Mouse (Mus musculus): ENCODE measurements around the gene Nadk.

Nadk gene

DNA sequence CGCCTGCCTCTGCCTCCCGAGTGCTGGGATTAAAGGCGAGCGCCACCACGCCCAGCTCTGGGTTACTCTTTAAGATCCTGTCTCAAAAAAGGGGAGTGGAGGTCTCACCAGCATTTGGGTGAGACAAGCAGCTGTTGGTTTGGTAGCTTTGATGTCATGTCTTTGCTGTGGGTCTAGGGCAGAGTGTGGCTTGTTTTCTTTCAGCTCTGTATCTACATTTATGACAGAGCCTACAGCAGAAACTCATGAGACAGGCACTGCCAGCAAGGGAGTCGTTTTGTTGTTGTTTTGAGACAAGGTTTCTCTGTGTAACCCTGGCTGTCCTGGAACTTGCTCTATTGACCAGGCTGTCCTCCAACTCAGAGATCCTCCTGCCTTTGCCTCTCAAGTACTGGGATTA is 41.6 kb downstream of the Nadk start:
- no peak for DNase-seq (ENCODE audit: low spot score)

DNA sequence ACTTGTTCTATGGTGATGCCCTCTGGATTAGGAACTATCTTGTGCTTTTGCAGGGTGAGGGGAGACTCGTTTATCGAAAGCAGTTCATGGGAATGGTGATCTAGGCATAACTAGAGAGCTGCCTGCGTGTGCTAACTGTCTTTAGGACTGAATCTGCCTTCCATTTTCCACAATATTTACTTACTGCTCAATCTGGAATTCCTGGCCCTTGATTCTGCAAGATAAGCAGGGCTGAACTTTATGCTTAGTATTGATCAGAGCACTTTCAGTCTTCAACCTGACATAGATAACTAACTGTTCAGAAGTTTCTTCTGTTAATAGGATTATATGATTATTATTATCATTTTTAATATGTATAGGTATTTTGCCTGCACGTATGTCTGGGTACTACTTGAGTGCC is 43.0 kb downstream of the Nadk start:
- DNase-seq (ENCODE audit: low spot score): no peak

DNA sequence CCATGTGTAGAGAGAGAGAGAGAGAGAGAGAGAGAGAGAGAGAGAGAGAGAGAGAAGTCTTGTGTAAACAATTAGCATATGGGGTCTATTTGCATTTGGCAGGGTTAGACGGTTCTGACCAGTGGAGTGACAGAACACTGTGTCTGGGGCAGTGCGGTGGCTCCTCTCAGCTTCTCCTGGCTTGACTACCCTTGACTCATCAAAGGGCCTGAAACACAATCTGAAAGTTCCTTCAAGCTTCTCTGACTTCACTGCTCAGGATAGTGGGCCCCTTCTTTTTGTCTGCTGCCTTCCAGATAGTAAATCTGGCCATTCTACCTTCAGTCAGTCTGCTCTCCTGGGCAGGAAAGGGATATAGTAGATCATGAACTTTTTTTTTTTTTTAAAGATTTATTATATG is 44.6 kb downstream of the Nadk start:
- DNase-seq (ENCODE audit: low spot score): no peak

DNA sequence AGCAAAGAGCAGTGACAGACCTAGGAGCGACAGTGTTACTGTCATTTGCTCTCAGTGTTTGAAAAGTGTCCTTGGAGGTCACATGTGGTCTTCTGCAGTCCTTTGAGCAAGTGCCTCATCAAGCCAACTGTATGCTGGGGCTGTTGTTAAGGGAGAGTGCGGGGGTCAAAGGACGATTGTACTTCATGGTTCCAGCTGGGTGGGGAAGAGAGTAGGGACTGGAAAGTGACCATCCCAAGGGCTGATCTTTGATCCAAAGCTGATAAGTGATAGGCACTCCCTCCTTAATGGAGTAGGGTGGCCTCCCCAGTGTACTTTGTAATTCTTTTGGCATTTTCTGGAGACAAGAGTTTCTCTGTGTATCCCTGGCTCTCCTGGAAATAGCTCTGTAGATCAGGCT is 49.7 kb downstream of the Nadk start:
- no peak for DNase-seq (ENCODE audit: low spot score)

DNA sequence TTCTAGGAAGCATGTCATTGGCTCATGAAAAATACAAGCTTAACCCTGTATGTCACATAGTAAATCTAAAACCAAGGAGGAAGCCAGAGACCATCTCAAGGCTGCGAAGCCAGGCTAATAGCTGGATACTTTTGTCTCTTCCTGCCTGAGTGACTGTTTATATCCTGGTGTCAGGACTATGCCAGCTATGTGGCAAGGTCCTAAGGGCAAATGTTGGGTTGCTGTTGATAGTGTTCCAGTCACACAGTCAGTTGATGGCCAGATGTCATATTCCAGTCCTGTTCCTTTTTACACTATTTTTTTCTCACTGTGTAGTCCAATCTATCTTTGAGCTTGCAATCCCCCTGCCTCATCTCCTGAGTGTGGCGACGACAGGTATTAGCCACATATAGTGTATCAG is 51.1 kb downstream of the Nadk start:
- DNase-seq (ENCODE audit: low spot score): no peak

DNA sequence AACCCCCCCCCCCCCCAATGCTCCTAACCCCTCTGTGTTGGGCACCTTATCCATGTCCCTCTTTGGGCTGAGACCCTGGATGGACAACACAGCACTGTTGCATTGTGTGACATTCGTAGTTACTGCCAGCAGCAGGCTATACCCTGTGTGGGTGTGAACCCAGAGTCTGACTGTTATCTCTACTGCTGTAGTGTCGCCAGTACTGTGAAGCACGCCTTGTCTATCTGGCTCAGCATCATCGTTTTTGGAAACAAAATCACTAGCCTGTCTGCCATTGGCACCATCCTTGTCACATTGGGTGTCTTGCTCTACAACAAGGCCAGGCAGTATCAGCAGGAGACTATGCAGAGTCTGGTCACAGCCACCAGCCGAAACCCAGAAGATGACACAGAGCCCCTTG is 56.1 kb downstream of the Nadk start:
- no peak for DNase-seq (ENCODE audit: low spot score)

DNA sequence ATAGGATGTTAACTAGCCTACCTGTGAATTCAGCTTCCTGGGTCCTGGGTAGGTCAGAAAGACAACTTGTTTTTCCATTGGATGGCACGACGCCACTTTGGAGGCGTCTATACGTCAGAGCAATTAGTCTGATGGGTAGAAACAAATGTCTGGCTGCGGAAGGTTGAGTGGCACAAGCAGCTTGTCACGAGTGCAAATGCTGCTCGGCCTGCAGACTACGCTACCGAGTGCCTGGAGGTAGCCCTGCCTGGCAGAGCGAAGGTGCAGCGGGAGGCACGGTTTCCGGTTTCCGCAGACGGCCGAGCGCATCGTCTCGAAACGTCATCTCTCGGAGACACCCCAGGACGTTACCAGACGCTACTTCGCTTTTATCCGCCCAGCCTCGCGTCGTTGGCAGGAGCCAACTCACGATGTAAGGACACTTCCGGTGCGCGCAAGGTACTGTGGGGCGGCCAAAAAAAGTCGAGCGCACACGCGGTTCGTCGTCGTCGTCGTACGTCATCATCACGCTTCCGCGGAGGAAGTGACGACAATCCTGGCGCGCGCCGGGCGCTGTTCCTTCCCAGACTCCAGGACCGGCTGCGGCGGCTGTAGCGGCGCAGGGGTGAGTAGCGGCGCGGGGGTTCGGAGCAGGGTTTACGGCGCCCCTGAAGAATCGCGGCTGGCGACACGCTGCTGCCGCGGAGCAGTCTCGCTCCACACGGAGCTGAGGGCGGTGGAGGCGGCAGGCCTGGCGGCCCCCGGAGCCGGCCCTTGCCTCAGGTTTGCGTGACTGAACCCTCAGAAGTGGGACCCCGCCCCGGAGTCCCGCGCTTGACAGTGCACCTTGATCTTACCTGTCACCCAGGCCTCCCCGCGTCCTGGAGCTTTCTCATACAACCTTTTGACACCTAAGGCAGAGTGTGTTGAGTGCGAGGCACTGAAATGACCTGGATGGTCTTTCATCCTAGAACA is 62.4 kb downstream of the Nadk start, which contains the start of gene Cdk11b:
Cdk11b (plus strand) TSS at position 517 of the 954 bp plus-strand sequence.
- DNase-seq (ENCODE audit: low spot score): peak; percentile 97

DNA sequence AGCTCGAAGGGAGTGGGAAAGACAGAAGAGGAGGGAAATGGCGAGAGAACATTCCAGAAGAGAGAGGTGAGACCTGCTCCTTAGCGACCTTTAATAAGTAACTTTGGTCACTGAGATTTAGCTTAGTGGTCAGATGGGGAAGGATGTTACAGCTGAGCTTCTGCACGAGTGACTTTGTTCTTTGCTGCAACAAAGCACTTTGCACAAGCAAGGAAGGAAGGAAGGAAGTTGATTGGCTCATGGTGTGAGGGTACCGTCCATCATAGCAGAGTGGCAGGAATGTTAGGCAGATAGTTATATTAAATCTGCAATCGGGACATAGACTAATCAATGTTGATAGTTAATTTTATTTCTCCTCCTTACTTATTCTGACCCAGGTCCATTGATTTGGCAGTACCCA is 68.1 kb downstream of the Nadk start:
- no peak for DNase-seq (ENCODE audit: low spot score)

DNA sequence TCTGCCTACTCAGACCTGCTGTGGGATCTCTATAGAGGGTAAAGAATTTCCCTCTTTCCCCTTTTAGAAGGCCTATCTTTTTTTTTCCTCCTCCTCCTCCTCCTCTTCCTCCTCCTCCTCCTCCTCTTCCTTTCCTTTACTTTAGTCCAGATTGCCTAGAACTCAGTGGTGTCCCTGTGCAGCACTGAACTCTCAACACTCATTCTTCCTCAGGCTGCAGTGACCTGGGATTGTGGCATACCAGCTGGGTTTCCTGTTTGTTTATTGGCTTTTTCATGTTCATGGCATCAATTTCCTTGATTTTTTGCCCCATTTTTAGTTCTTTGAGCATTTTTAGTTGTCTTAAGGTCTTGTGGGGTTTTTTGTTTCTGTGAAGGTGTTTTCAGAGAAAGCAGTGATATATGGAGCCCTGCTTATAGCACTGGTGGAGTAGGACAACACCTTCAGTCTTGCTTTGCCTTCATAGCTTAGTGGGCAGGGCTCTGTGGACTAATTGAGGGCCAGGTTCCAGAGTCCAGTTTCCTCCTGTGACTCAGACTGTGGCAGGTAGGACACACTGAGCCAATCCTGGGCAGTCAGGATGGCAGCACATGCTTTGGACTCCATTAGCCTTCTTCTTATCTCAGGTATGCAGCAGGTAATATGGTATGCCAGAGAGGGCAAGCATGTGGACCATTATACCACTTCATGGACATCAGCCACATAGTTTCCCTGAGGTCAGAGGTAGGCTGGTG is 73.8 kb downstream of the Nadk start:
- no peak for DNase-seq (ENCODE audit: low spot score)

All from retina, embryonic 14.5 days (tissue).